Mouse (Mus musculus): ENCODE data around the gene Asb15.

- TF ChIP-seq POLR2A (IDR thresholded peaks at IDR 0.05; ENCODE audit: insufficient read depth, low read depth, low read length) = peak; percentile 68
- no peak for TF ChIP-seq CTCF (IDR thresholded peaks at IDR 0.05)
Measured at GRCm38 (mm10) chr6:24599639-24600038, 71.7 kb downstream of the Asb15 start.
